Comparison of ENCODE assay signal across 19 mouse cellular contexts in genomic region chr16:94737359-94737687, GRCm38 (mm10).
DNase-seq lines count a peak whose midpoint lies in the region; ATAC-seq and TF ChIP-seq lines count a peak whose summit lies in the region.
"Had no signal": no experiment of that assay in that cellular context is flagged by ENCODE, and none has a peak within 500 bp of the region (broad histone marks: within the 10 kb centered on the region; RNA-seq: fewer than 3 reads in every experiment).

No protein-coding gene starts in this region.

- no peak overlapping the region for H3K9ac ChIP-seq in heart, embryonic 15.5 days
- H3K9ac ChIP-seq: forebrain, embryonic 15.5 days; hindbrain, embryonic 13.5 days had no signal

- H3K4me3 ChIP-seq in heart, embryonic 15.5 days: no peak overlapping the region
- H3K4me3 ChIP-seq in C2C12 (ENCODE audit: insufficient read depth, poor library complexity, severe bottlenecking): no peak overlapping the region
- no peak overlapping the region for H3K4me3 ChIP-seq in forebrain, embryonic 10.5 days
- H3K4me3 ChIP-seq: embryonic facial prominence, embryonic 10.5 days; erythroblast, embryonic 14.5 days; forebrain, embryonic 15.5 days; hindbrain, embryonic 13.5 days had no signal

- no peaks in the 10 kb centered on the region; the same call in 1 of the 2 replicates for H3K36me3 ChIP-seq in heart, embryonic 15.5 days
- no peaks in the 10 kb centered on the region for H3K36me3 ChIP-seq in C2C12 (ENCODE audit: control insufficient read depth, insufficient read depth)
- H3K36me3 ChIP-seq in splenic B cell, adult 2 months (ENCODE audit: control insufficient read depth, insufficient read depth, low read length, poor library complexity, severe bottlenecking): no peaks in the 10 kb centered on the region
- no peaks in the 10 kb centered on the region for H3K36me3 ChIP-seq in forebrain, embryonic 10.5 days (replicated peaks)
- H3K36me3 ChIP-seq: embryonic facial prominence, embryonic 10.5 days; forebrain, embryonic 15.5 days; hindbrain, embryonic 13.5 days had no signal

- peak overlapping the region; percentile 43; the same call in 1 of the 2 replicates for H3K27ac ChIP-seq in heart, embryonic 15.5 days
- H3K27ac ChIP-seq in forebrain, embryonic 10.5 days: no peak overlapping the region
- H3K27ac ChIP-seq: embryonic facial prominence, embryonic 10.5 days; forebrain, embryonic 15.5 days; hindbrain, embryonic 13.5 days; hindbrain, postnatal 0 days had no signal

- no peak for DNase-seq in heart, adult 18-20 months
- DNase-seq in NIH3T3 (ENCODE audit: low read depth): peak; percentile 73
- DNase-seq in splenic B cell, adult 2 months (ENCODE audit: low read depth, low spot score): peak; percentile 19
- no peak for DNase-seq in right cerebral cortex, postnatal 14 days
- no peak for DNase-seq in forebrain, embryonic 10.5 days (ENCODE audit: extremely low spot score, low spot score)
- DNase-seq: adrenal gland, adult 8-10 months; adrenal gland, postnatal 36 days; cerebellum, adult 2 months; cerebellum, postnatal 10 days; kidney, adult 11 months; kidney, adult 9 months had no signal

- no peaks in the 10 kb centered on the region for H3K79me2 ChIP-seq in C2C12 (ENCODE audit: control insufficient read depth, insufficient read depth)

- H3ac ChIP-seq in C2C12 (ENCODE audit: control insufficient read depth, insufficient read length, low read depth): no peak overlapping the region

- WGBS in heart, embryonic 15.5 days: 75% methylated on average over 1 of the region's 1 CpGs
- 80% methylated on average over 1 of the region's 1 CpGs for WGBS in forebrain, embryonic 10.5 days

- H3K4me1 ChIP-seq in heart, embryonic 15.5 days (replicated peaks): peaks cover 22% of the 10 kb centered on the region
- H3K4me1 ChIP-seq in forebrain, embryonic 10.5 days: peaks cover 9% of the 10 kb centered on the region
- H3K4me1 ChIP-seq: forebrain, embryonic 15.5 days had no signal

- no peaks in the 10 kb centered on the region for H3K27me3 ChIP-seq in heart, embryonic 15.5 days
- H3K27me3 ChIP-seq in C2C12 (ENCODE audit: control insufficient read depth, insufficient read depth, insufficient read length): peaks cover 14% of the 10 kb centered on the region
- H3K27me3 ChIP-seq in splenic B cell, adult 2 months (ENCODE audit: control insufficient read depth, insufficient read depth, low read length, poor library complexity, severe bottlenecking): no peaks in the 10 kb centered on the region
- H3K27me3 ChIP-seq in forebrain, embryonic 10.5 days (ENCODE audit: poor library complexity, severe bottlenecking): no peaks in the 10 kb centered on the region
- H3K27me3 ChIP-seq: forebrain, embryonic 15.5 days; hindbrain, embryonic 13.5 days had no signal

- no peak for TF ChIP-seq CTCF in C2C12 (IDR thresholded peaks at IDR 0.05; ENCODE audit: control insufficient read depth, insufficient read depth, insufficient read length)

- no peaks in the 10 kb centered on the region for H3K79me3 ChIP-seq in C2C12 (ENCODE audit: low read depth)

- H3K9me3 ChIP-seq in heart, embryonic 15.5 days (replicated peaks): no peaks in the 10 kb centered on the region
- no peaks in the 10 kb centered on the region for H3K9me3 ChIP-seq in forebrain, embryonic 10.5 days
- H3K9me3 ChIP-seq: embryonic facial prominence, embryonic 10.5 days; forebrain, embryonic 15.5 days; hindbrain, embryonic 13.5 days had no signal

- no peak for ATAC-seq in heart, embryonic 15.5 days (replicated peaks; ENCODE audit: insufficient number of reproducible peaks, insufficient read depth, low FRiP score, low read depth)
- ATAC-seq: forebrain, embryonic 15.5 days; hindbrain, postnatal 0 days had no signal

- H3K4me2 ChIP-seq in heart, embryonic 15.5 days: no peak overlapping the region
- H3K4me2 ChIP-seq: forebrain, embryonic 15.5 days; heart, embryonic 11.5 days; hindbrain, embryonic 13.5 days had no signal

TF ChIP-seq in C2C12, 6 proteins besides CTCF, POLR2A, EP300 and RAD21:
- TF ChIP-seq FOSL1 (IDR thresholded peaks at IDR 0.05; ENCODE audit: insufficient read depth, low read length, poor library complexity, severe bottlenecking) (no peak), MYOG (IDR thresholded peaks at IDR 0.05; ENCODE audit: control insufficient read depth, extremely low read depth, insufficient read length) (no peak), MAX (IDR thresholded peaks at IDR 0.05) (peak; percentile 53), USF1 (IDR thresholded peaks at IDR 0.05; ENCODE audit: low read depth) (no peak), MYOD1 (IDR thresholded peaks at IDR 0.05; ENCODE audit: control insufficient read depth, insufficient read length, low read depth) (no peak)
TF ChIP-seq in C2C12: peak in this region for 1.

Comparison
In these comparisons a context has a peak if more than half of its experiments do, and no peak if none do; other contexts are left out.
1. DNase-seq: peak in NIH3T3 (single experiment) and splenic B cell, adult 2 months (single experiment); none in heart, adult 18-20 months (0 of 2), right cerebral cortex, postnatal 14 days (single experiment) and forebrain, embryonic 10.5 days (single experiment).